Mouse (Mus musculus) ES-Bruce4 (cell line): ENCODE results near the gene Coq6.

Experiments
- CTCF ChIP-seq: IDR thresholded peaks from one replicate; pipeline ENCODE4 v1.8.1; 2011; ENCODE audit warnings: low read depth, low read length
- EP300 ChIP-seq: IDR thresholded peaks from 2 replicates; pipeline ENCODE4 v1.6.1; 2011; ENCODE audit warnings: low read depth, low read length; ENCODE audit not compliant: insufficient read depth
- POLR2A ChIP-seq: IDR thresholded peaks from one replicate; pipeline ENCODE4 v1.8.1; 2011; ENCODE audit warnings: low read length; ENCODE audit not compliant: insufficient read depth

GRCm38 (mm10) chr12:84396947-84397679, 35.7 kb downstream of the Coq6 start:
- TF ChIP-seq EP300 (no peak), POLR2A (no peak), CTCF (no peak)
